Comparison of ENCODE assay signal across 31 mouse cellular contexts in the genomic region with DNA sequence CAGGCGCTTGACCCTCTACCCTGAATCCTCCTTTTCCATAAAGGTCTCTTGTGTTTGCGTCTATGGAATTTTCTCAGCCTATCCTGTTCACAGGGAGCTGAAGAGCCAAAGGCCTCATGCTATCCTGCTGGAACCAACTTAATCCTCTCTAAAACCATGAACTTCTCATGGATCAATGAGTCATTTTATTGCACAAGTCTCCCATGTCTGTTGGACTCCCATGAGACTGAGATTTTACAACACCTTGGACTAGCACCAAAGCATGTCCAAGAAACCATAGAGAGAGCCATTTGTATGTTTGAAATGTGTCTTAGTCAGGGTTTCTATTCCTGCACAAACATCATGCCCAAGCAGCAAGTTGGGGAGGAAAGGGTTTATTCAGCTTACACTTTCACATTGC. TPM values are rescaled to one million over a fixed set of nuclear protein-coding genes. Genes with fewer than 3 reads are reported as not detected.
DNase-seq lines count a peak whose midpoint lies in the region; ATAC-seq lines count a peak whose summit lies in the region.
"Had no signal": no experiment of that assay in that cellular context is flagged by ENCODE, and none has a peak within 500 bp of the region (broad histone marks: within the 10 kb centered on the region; RNA-seq: fewer than 3 reads in every experiment).

No protein-coding gene starts in this region.

- DNase-seq in heart, adult 18-20 months = peak; percentile 35 to 41
- DNase-seq in liver, embryonic 13.5 days = no peak
- no peak for DNase-seq in liver
- DNase-seq in gonadal fat pad, adult 2 months (ENCODE audit: low read depth) = peak; percentile 49
- no peak for DNase-seq in spleen, adult 18-20 months
- DNase-seq in lung, postnatal 10 days = no peak
- DNase-seq: adrenal gland, postnatal 14 days; cerebellum, adult 8-10 months; cerebellum, postnatal 36 days; embryo, embryonic 11 days; heart, postnatal 4 days; kidney, postnatal 25 days; lung, embryonic 14.5 days; right cerebral cortex, adult 18-20 months; thymus, adult 18-20 months; thymus, postnatal 36 days had no signal

- ATAC-seq in heart, embryonic 11.5 days (replicated peaks; ENCODE audit: insufficient number of reproducible peaks, low FRiP score, low TSS enrichment) = no peak
- no peak for ATAC-seq in liver, embryonic 13.5 days (ENCODE audit: low read depth)
- ATAC-seq: activated CD4-positive, CD25-positive, alpha-beta regulatory T cell, adult 4 months; forebrain, embryonic 14.5 days; inflammation-experienced regulatory T-cells, adult 6 months; midbrain, embryonic 16.5 days had no signal

- no peaks in the 10 kb centered on the region for H3K27me3 ChIP-seq in heart, embryonic 11.5 days (ENCODE audit: control insufficient read depth, insufficient read depth, low read length)
- no peaks in the 10 kb centered on the region for H3K27me3 ChIP-seq in liver, embryonic 13.5 days
- H3K27me3 ChIP-seq: CH12.LX; embryonic facial prominence, embryonic 13.5 days; limb, embryonic 12.5 days; neural tube, embryonic 15.5 days had no signal

- H3K4me3 ChIP-seq in heart, embryonic 11.5 days (ENCODE audit: low read depth, low read length) = no peak overlapping the region
- no peak overlapping the region for H3K4me3 ChIP-seq in liver, embryonic 13.5 days (replicated peaks)
- H3K4me3 ChIP-seq: embryonic facial prominence, embryonic 13.5 days; erythroblast, embryonic 14.5 days; layer of hippocampus, adult 2 months; limb, embryonic 12.5 days; midbrain, embryonic 10.5 days; neural tube, embryonic 15.5 days had no signal

- H3K4me2 ChIP-seq in heart, embryonic 11.5 days = no peak overlapping the region
- no peak overlapping the region for H3K4me2 ChIP-seq in liver, embryonic 13.5 days
- H3K4me2 ChIP-seq: embryonic facial prominence, embryonic 13.5 days; hindbrain, embryonic 14.5 days; limb, embryonic 12.5 days; lung, embryonic 14.5 days; neural tube, embryonic 15.5 days had no signal

- H3K4me1 ChIP-seq in heart, embryonic 11.5 days (ENCODE audit: control insufficient read depth, insufficient read depth, low read length) = peaks cover 26% of the 10 kb centered on the region
- H3K4me1 ChIP-seq in liver, embryonic 13.5 days (replicated peaks) = peaks cover 64% of the 10 kb centered on the region
- H3K4me1 ChIP-seq: embryonic facial prominence, embryonic 13.5 days; midbrain, embryonic 10.5 days; neural tube, embryonic 15.5 days had no signal

- WGBS in heart, embryonic 11.5 days (ENCODE audit: insufficient replicate concordance) = 91% methylated on average over 2 of the region's 2 CpGs
- WGBS in liver, embryonic 13.5 days (ENCODE audit: insufficient replicate concordance) = 95% methylated on average over 2 of the region's 2 CpGs

- no peak overlapping the region for H3K9ac ChIP-seq in heart, embryonic 11.5 days (ENCODE audit: low read depth, low read length)
- H3K9ac ChIP-seq in liver, embryonic 13.5 days = no peak overlapping the region
- H3K9ac ChIP-seq: embryonic facial prominence, embryonic 13.5 days; hindbrain, embryonic 14.5 days; limb, embryonic 12.5 days; lung, embryonic 14.5 days; neural tube, embryonic 15.5 days had no signal

- peaks cover 28% of the 10 kb centered on the region for H3K36me3 ChIP-seq in heart, embryonic 11.5 days (ENCODE audit: control insufficient read depth, insufficient read depth, low read length)
- peaks cover 67% of the 10 kb centered on the region for H3K36me3 ChIP-seq in liver, embryonic 13.5 days

- H3K27ac ChIP-seq in heart, embryonic 11.5 days (ENCODE audit: low read depth, low read length) = no peak overlapping the region
- H3K27ac ChIP-seq in liver, embryonic 13.5 days = peak overlapping the region; percentile 68
- H3K27ac ChIP-seq: embryonic facial prominence, embryonic 13.5 days; hindbrain, embryonic 14.5 days; layer of hippocampus, adult 2 months; limb, embryonic 12.5 days; macrophage; midbrain, embryonic 10.5 days; neural tube, embryonic 15.5 days had no signal

- no peaks in the 10 kb centered on the region for H3K9me3 ChIP-seq in heart, embryonic 11.5 days (replicated peaks; ENCODE audit: control insufficient read depth, low read length)
- H3K9me3 ChIP-seq in liver, embryonic 13.5 days (replicated peaks) = no peaks in the 10 kb centered on the region
- H3K9me3 ChIP-seq: embryonic facial prominence, embryonic 13.5 days; G1E; limb, embryonic 12.5 days; midbrain, embryonic 10.5 days; neural tube, embryonic 15.5 days had no signal

RNA-seq across cellular contexts. Expression of gene Ociad1, which starts 22.1 kb away (rescaled TPM):
- 100 to 1,000 TPM; 259 to 269 TPM for total RNA-seq in heart, adult 18-20 months (2021)
- 156 and 190 TPM in 2 replicates for polyA plus RNA-seq in heart, embryonic 11.5 days (2014; fragmentation: Nextera tagmentation; extraction: Ambion mirVana)
- 144 and 158 TPM in 2 replicates for polyA plus RNA-seq in liver, embryonic 13.5 days (2015; fragmentation: Nextera tagmentation; extraction: Ambion mirVana)
- 71.8 and 77.9 TPM in 2 replicates for polyA plus RNA-seq in gonadal fat pad, adult 2 months (2012; rRNA removed)

RNA-seq across cellular contexts. Expression of gene Ociad2, which starts 26.2 kb away (rescaled TPM):
- total RNA-seq in heart, adult 18-20 months (2021) = 10 to 100 TPM; 12.9 to 13.5 TPM
- 21.6 and 22.5 TPM in 2 replicates for polyA plus RNA-seq in heart, embryonic 11.5 days (2014; fragmentation: Nextera tagmentation; extraction: Ambion mirVana)
- 5.3 and 6.0 TPM in 2 replicates for polyA plus RNA-seq in liver, embryonic 13.5 days (2015; fragmentation: Nextera tagmentation; extraction: Ambion mirVana)
- polyA plus RNA-seq in gonadal fat pad, adult 2 months (2012; rRNA removed) = 10.5 and 17.1 TPM in 2 replicates
- polyA plus RNA-seq: erythroblast, embryonic 14.5 days; G1E had no signal

RNA-seq across cellular contexts. Expression of gene Fryl, which starts 58.2 kb away (rescaled TPM):
- 10 to 100 TPM; 28.8 to 40.5 TPM for total RNA-seq in heart, adult 18-20 months (2021)
- polyA plus RNA-seq in heart, embryonic 11.5 days (2014; fragmentation: Nextera tagmentation; extraction: Ambion mirVana) = 38.1 and 40.8 TPM in 2 replicates
- 44.2 and 44.5 TPM in 2 replicates for polyA plus RNA-seq in liver, embryonic 13.5 days (2015; fragmentation: Nextera tagmentation; extraction: Ambion mirVana)
- polyA plus RNA-seq in gonadal fat pad, adult 2 months (2012; rRNA removed) = 48.7 and 76.5 TPM in 2 replicates

Comparison
In these comparisons a context has a peak if more than half of its experiments do, and no peak if none do; other contexts are left out.
1. DNase-seq: peak in heart, adult 18-20 months (2 of 2) and gonadal fat pad, adult 2 months (single experiment); none in liver, embryonic 13.5 days (single experiment), liver (single experiment), spleen, adult 18-20 months (0 of 2) and lung, postnatal 10 days (single experiment).